In the genomic region with DNA sequence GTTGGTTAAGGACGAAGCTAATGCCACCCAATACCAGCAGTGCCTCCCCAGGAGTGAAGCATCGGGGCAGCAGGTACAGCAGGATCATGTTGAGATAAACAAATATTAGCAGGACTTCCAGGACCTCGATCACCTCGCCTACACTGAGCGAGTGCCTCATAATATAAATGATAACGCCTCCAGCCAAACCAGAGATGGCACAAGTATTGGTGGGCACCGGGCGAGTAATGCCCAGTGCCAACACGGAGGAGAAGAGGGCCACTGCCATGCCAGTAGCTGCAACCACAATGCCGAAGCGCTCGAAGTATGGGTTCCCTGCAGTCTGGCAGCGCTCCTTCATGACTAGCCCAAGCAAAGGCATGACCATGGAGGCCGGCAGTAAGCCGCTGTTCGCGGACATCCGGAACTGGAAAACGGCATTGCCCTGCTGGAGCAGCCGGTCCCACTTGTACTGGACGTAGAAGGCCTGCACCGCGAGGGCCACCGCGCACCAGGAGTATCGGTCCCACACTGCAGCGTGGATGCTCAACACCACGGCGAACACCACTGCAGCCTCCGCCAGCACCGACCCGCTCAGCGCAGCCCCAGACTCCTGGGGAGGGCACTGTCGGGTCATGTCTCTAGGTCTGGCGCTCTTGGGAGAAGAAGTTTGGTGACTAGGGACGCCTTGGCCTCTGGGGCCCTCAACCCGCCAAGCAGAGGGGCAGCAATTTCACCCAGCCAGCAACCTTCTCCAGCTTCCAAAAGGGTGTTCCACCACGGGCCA, we compare ENCODE assay signal across 1 mouse cellular context.
TF ChIP-seq lines count a peak whose summit lies in the region.

No protein-coding gene starts in this region.

TF ChIP-seq in MEL, 35 proteins besides CTCF, POLR2A, EP300 and RAD21:
- TF ChIP-seq POLR2AphosphoS5 (IDR thresholded peaks at IDR 0.05; ENCODE audit: borderline replicate concordance, low read depth, low read length) (no peak), CHD1 (IDR thresholded peaks at IDR 0.05; ENCODE audit: low read depth, low read length) (0 out of 2 replicates have a peak, but pooled peaks have one; percentile 13), NELFE (IDR thresholded peaks at IDR 0.05; ENCODE audit: low read depth, low read length) (no peak), GABPA (IDR thresholded peaks at IDR 0.05; ENCODE audit: low read depth, low read length) (no peak), TCF12 (IDR thresholded peaks at IDR 0.05; ENCODE audit: low read depth, low read length) (no peak)
